Mouse (Mus musculus): ENCODE measurements around the gene Slc44a3. TPM values are rescaled to one million over a fixed set of nuclear protein-coding genes. Genes with fewer than 3 reads are reported as not detected.

Gene Slc44a3
- 4.5 and 4.6 TPM in 2 replicates for polyA plus RNA-seq (2012; rRNA removed)

DNA sequence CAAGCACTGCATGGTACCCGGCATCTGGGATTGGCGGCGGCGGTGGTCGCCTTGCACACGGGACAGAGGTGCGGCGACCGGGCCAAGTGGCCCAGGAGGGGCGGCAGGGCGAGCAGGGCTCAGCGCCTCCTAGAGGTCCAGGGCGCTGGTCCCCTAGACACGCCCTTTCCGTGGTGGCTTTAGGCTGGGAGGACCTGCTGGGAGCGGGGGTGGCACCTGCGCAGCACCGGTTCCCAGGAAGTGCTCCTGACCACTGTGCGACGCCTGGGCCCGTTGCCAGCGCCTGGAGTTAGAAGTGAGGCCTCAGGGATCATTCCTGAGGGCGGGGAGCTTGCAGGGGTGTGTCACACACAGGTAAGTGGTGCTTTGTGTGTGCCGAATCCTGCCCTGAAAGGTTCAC, at the start of gene Slc44a3:
Gene Slc44a3 (minus strand): TSS at position 229 of the 400 bp plus-strand sequence.

GRCm38 (mm10) chr3:121425861-121426620, 106.2 kb downstream of the Slc44a3 start, which contains the start of gene Cnn3:
Gene Cnn3 (plus strand): TSS chr3:121426497.

Other genes with a start within 250 kb of the Slc44a3 start
- gene Tmem56, start 249.3 kb downstream of the Slc44a3 start, polyA plus RNA-seq (2012; rRNA removed) = 12.9 and 16.9 TPM in 2 replicates
- 5.4 and 6.6 TPM in 2 replicates for gene Alg14, start 240.6 kb downstream of the Slc44a3 start, polyA plus RNA-seq (2012; rRNA removed)
- gene Cnn3, start 105.9 kb downstream of the Slc44a3 start, polyA plus RNA-seq (2012; rRNA removed) = 63.1 and 64.3 TPM in 2 replicates
- not detected in 2 replicates for gene 4930432M17Rik, start 138.4 kb upstream of the Slc44a3 start, polyA plus RNA-seq (2012; rRNA removed)
- 0.15 and 0.30 TPM in 2 replicates for gene F3, start 191.1 kb upstream of the Slc44a3 start, polyA plus RNA-seq (2012; rRNA removed)